In the genomic region with DNA sequence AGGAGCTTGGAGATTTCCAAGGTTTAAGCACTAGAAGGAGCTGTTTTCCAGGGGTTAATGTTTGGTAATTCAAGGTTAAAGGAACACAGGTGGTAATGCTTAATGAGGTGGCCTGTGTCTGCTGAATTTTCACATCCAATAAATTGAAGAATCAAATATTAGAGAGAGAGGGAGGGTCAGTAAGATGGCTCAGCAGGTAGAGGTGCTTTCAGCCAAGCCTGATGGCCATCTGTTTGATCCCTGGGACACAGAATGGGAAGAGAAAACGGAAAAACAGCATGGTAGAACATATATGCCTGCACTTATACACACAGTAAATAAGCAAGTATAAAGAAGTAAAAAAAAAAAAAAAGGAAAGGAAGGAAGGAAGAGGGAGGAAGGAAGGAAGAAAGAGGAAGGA, we compare ENCODE assay signal across 21 mouse cellular contexts.
DNase-seq lines count a peak whose midpoint lies in the region; ATAC-seq and TF ChIP-seq lines count a peak whose summit lies in the region.
"Had no signal": no experiment of that assay in that cellular context is flagged by ENCODE, and none has a peak within 500 bp of the region (broad histone marks: within the 10 kb centered on the region; RNA-seq: fewer than 3 reads in every experiment).

No protein-coding gene starts in this region.

- no peak for ATAC-seq in embryonic facial prominence, embryonic 11.5 days (replicated peaks; ENCODE audit: insufficient number of reproducible peaks, low FRiP score, low TSS enrichment, low read depth)
- no peak for ATAC-seq in neural tube, embryonic 14.5 days (ENCODE audit: low read depth)
- ATAC-seq in intestine, embryonic 15.5 days = no peak
- ATAC-seq: CD4-positive, CD25-positive, alpha-beta regulatory T cell, adult 4 months; forebrain, embryonic 15.5 days; hindbrain, postnatal 0 days; inflammation-experienced regulatory T-cells, adult 6 months had no signal

- H3K9ac ChIP-seq in embryonic facial prominence, embryonic 11.5 days (replicated peaks; ENCODE audit: low read length) = no peak overlapping the region
- no peak overlapping the region for H3K9ac ChIP-seq in neural tube, embryonic 14.5 days (replicated peaks; ENCODE audit: low read depth, low read length)
- no peak overlapping the region for H3K9ac ChIP-seq in intestine, embryonic 15.5 days
- H3K9ac ChIP-seq: embryonic facial prominence, embryonic 13.5 days; forebrain, embryonic 12.5 days; forebrain, embryonic 15.5 days; hindbrain, embryonic 12.5 days had no signal

- DNase-seq in embryonic facial prominence, embryonic 11.5 days (ENCODE audit: low spot score) = peak; percentile 1
- no peak for DNase-seq in embryonic facial prominence, embryonic 10.5 days (ENCODE audit: low spot score)
- DNase-seq in kidney, adult 9 months = peak; percentile 2
- no peak for DNase-seq in kidney, postnatal 10 days
- no peak for DNase-seq in neural tube, embryonic 10.5 days (ENCODE audit: extremely low spot score, low spot score)
- DNase-seq: adrenal gland, adult 2 months; adrenal gland, postnatal 14 days; cerebellum, postnatal 36 days; gastrocnemius, postnatal 25 days had no signal

- no peak for TF ChIP-seq POLR2A in olfactory bulb, adult 2 months (IDR thresholded peaks at IDR 0.05; ENCODE audit: insufficient read depth, low read depth, low read length)

- H3K4me1 ChIP-seq in embryonic facial prominence, embryonic 11.5 days (ENCODE audit: control insufficient read depth, insufficient read depth, low read length) = no peaks in the 10 kb centered on the region
- H3K4me1 ChIP-seq in embryonic facial prominence, embryonic 10.5 days = no peaks in the 10 kb centered on the region
- H3K4me1 ChIP-seq in neural tube, embryonic 14.5 days (ENCODE audit: control insufficient read depth, insufficient read depth, low read length) = peaks cover 7% of the 10 kb centered on the region; the same call in 1 of the 2 replicates
- H3K4me1 ChIP-seq in olfactory bulb, adult 2 months (ENCODE audit: control insufficient read depth, insufficient read depth, low read length) = peaks cover 18% of the 10 kb centered on the region
- H3K4me1 ChIP-seq in intestine, embryonic 15.5 days (replicated peaks) = no peaks in the 10 kb centered on the region
- H3K4me1 ChIP-seq: embryonic facial prominence, embryonic 13.5 days had no signal

- H3K4me3 ChIP-seq in embryonic facial prominence, embryonic 11.5 days (ENCODE audit: low read depth, low read length) = no peak overlapping the region
- H3K4me3 ChIP-seq in embryonic facial prominence, embryonic 10.5 days = no peak overlapping the region
- H3K4me3 ChIP-seq in neural tube, embryonic 14.5 days (ENCODE audit: low read depth, low read length) = no peak overlapping the region
- H3K4me3 ChIP-seq in olfactory bulb, adult 2 months (ENCODE audit: insufficient read depth, low read depth, low read length) = no peak overlapping the region
- no peak overlapping the region for H3K4me3 ChIP-seq in intestine, embryonic 15.5 days (replicated peaks)
- H3K4me3 ChIP-seq: embryonic facial prominence, embryonic 13.5 days; erythroblast, embryonic 14.5 days; forebrain, embryonic 12.5 days; forebrain, embryonic 15.5 days; hindbrain, embryonic 12.5 days had no signal

- no peak overlapping the region for H3K27ac ChIP-seq in embryonic facial prominence, embryonic 11.5 days (replicated peaks; ENCODE audit: low read depth, low read length)
- no peak overlapping the region for H3K27ac ChIP-seq in embryonic facial prominence, embryonic 10.5 days (replicated peaks)
- H3K27ac ChIP-seq in neural tube, embryonic 14.5 days (ENCODE audit: low read depth, low read length) = peak overlapping the region; percentile 5; the same call in 1 of the 2 replicates
- H3K27ac ChIP-seq in olfactory bulb, adult 2 months (ENCODE audit: insufficient read depth, low read depth, low read length) = peak overlapping the region; percentile 91
- H3K27ac ChIP-seq in intestine, embryonic 15.5 days = no peak overlapping the region
- H3K27ac ChIP-seq: embryonic facial prominence, embryonic 13.5 days; forebrain, embryonic 12.5 days; forebrain, embryonic 15.5 days; hindbrain, embryonic 12.5 days; hindbrain, postnatal 0 days had no signal

- TF ChIP-seq CTCF in olfactory bulb, adult 2 months (IDR thresholded peaks at IDR 0.05; ENCODE audit: insufficient read depth, low read depth, low read length) = no peak

- 67% methylated on average over 1 of the region's 1 CpGs for WGBS in embryonic facial prominence, embryonic 11.5 days
- 80% methylated on average over 1 of the region's 1 CpGs for WGBS in embryonic facial prominence, embryonic 10.5 days
- 88% methylated on average over 1 of the region's 1 CpGs for WGBS in neural tube, embryonic 14.5 days
- 77% methylated on average over 1 of the region's 1 CpGs for WGBS in olfactory bulb, adult 2 months
- WGBS in intestine, embryonic 15.5 days = 84% methylated on average over 1 of the region's 1 CpGs

- H3K27me3 ChIP-seq in embryonic facial prominence, embryonic 11.5 days (ENCODE audit: control insufficient read depth, insufficient read depth, low read length) = no peaks in the 10 kb centered on the region
- H3K27me3 ChIP-seq in embryonic facial prominence, embryonic 10.5 days (replicated peaks; ENCODE audit: low read depth, poor library complexity, severe bottlenecking) = no peaks in the 10 kb centered on the region
- no peaks in the 10 kb centered on the region for H3K27me3 ChIP-seq in neural tube, embryonic 14.5 days (ENCODE audit: control insufficient read depth, insufficient read depth, low read length)
- H3K27me3 ChIP-seq in intestine, embryonic 15.5 days (replicated peaks) = no peaks in the 10 kb centered on the region
- H3K27me3 ChIP-seq: embryonic facial prominence, embryonic 13.5 days; forebrain, embryonic 12.5 days; forebrain, embryonic 15.5 days; hindbrain, embryonic 12.5 days had no signal

- no peaks in the 10 kb centered on the region for H3K36me3 ChIP-seq in embryonic facial prominence, embryonic 11.5 days (replicated peaks; ENCODE audit: control insufficient read depth, insufficient read depth, low read depth, low read length)
- no peaks in the 10 kb centered on the region for H3K36me3 ChIP-seq in embryonic facial prominence, embryonic 10.5 days (replicated peaks)
- H3K36me3 ChIP-seq in neural tube, embryonic 14.5 days (ENCODE audit: control insufficient read depth, insufficient read depth, low read length) = no peaks in the 10 kb centered on the region
- no peaks in the 10 kb centered on the region for H3K36me3 ChIP-seq in intestine, embryonic 15.5 days
- H3K36me3 ChIP-seq: embryonic facial prominence, embryonic 13.5 days; forebrain, embryonic 12.5 days; forebrain, embryonic 15.5 days; hindbrain, embryonic 12.5 days had no signal

- no peaks in the 10 kb centered on the region for H3K9me3 ChIP-seq in embryonic facial prominence, embryonic 11.5 days (replicated peaks; ENCODE audit: control insufficient read depth, low read length)
- H3K9me3 ChIP-seq in embryonic facial prominence, embryonic 10.5 days = no peaks in the 10 kb centered on the region
- no peaks in the 10 kb centered on the region for H3K9me3 ChIP-seq in neural tube, embryonic 14.5 days (ENCODE audit: control insufficient read depth, low read length)
- H3K9me3 ChIP-seq in intestine, embryonic 15.5 days = no peaks in the 10 kb centered on the region
- H3K9me3 ChIP-seq: embryonic facial prominence, embryonic 13.5 days; forebrain, embryonic 12.5 days; forebrain, embryonic 15.5 days; hindbrain, embryonic 12.5 days had no signal

- H3K4me2 ChIP-seq in embryonic facial prominence, embryonic 11.5 days (ENCODE audit: low read depth, low read length) = no peak overlapping the region
- no peak overlapping the region for H3K4me2 ChIP-seq in neural tube, embryonic 14.5 days (ENCODE audit: low read depth, low read length)
- no peak overlapping the region for H3K4me2 ChIP-seq in intestine, embryonic 15.5 days (replicated peaks)
- H3K4me2 ChIP-seq: embryonic facial prominence, embryonic 13.5 days; forebrain, embryonic 12.5 days; forebrain, embryonic 15.5 days; heart, embryonic 11.5 days; hindbrain, embryonic 12.5 days had no signal

Comparison
In these comparisons a context has a peak if more than half of its experiments do, and no peak if none do; other contexts are left out.
1. DNase-seq: peak in embryonic facial prominence, embryonic 11.5 days (single experiment) and kidney, adult 9 months (single experiment); none in embryonic facial prominence, embryonic 10.5 days (single experiment), kidney, postnatal 10 days (single experiment) and neural tube, embryonic 10.5 days (single experiment).
2. H3K27ac ChIP-seq: peak in neural tube, embryonic 14.5 days (single experiment) and olfactory bulb, adult 2 months (single experiment); none in embryonic facial prominence, embryonic 11.5 days (single experiment), embryonic facial prominence, embryonic 10.5 days (single experiment) and intestine, embryonic 15.5 days (single experiment).